Mouse (Mus musculus) megakaryocyte, embryonic 14.5 days (primary cell): ENCODE data around the gene Camk2d.

Source experiments
- FLI1 ChIP-seq: IDR thresholded peaks from 2 replicates; pipeline ENCODE4 v1.6.1; 2012; ENCODE audit warnings: low read length, inconsistent platforms, mixed read lengths
- GATA1 ChIP-seq: IDR thresholded peaks from 3 replicates; pipeline ENCODE4 v1.6.1; 2012; ENCODE audit warnings: mixed read lengths, low read length, inconsistent platforms, borderline replicate concordance

GRCm38 (mm10) chr3:126834641-126835167, 238.6 kb downstream of the Camk2d start:
- no peak for TF ChIP-seq GATA1
- TF ChIP-seq FLI1, result no peak
